Mouse (Mus musculus) MEL (cell line): Measurements from ENCODE around the gene Cpm. TPM values are rescaled to one million over a fixed set of nuclear protein-coding genes. Genes with fewer than 3 reads are reported as not detected.

Source experiments
- DNase-seq: peaks from one replicate; pipeline ENCODE4 v3.0.0; 2011; ENCODE audit warnings: low read depth, low spot score
- H3K27ac ChIP-seq: 2 replicates; pipeline ENCODE4 v1.5.1; 2012; ENCODE audit warnings: low read depth, mild to moderate bottlenecking, control low read depth, low read length, moderate library complexity; ENCODE audit not compliant: control insufficient read depth
- H3K27me3 ChIP-seq, 2 experiments: fragments of 150-350 bp in 1 of 2; sonication (generic) in 1 of 2; 2 replicates each; pipeline ENCODE4 v1.6.1; 2012; ENCODE audit warnings: low read length in 2 of 2, mild to moderate bottlenecking in 2 of 2, improper control_type of control experiment in 1 of 2, moderate library complexity in 1 of 2; ENCODE audit not compliant: insufficient read depth in 2 of 2, control insufficient read depth in 1 of 2
- H3K36me3 ChIP-seq, 2 experiments: 2 replicates each; pipeline ENCODE4 v1.6.1; 2012 to 2014; ENCODE audit warnings: low read length in 2 of 2, improper control_type of control experiment in 1 of 2, inconsistent platforms in 1 of 2, mild to moderate bottlenecking in 1 of 2; ENCODE audit not compliant: insufficient read depth in 2 of 2, control insufficient read depth in 1 of 2
- H3K4me1 ChIP-seq, 2 experiments: fragments of 150-350 bp in 1 of 2; sonication (generic) in 1 of 2; 2 replicates each; pipeline ENCODE4 v1.6.1; 2012; ENCODE audit warnings: low read length in 2 of 2, improper control_type of control experiment in 1 of 2, mild to moderate bottlenecking in 1 of 2; ENCODE audit not compliant: insufficient read depth in 2 of 2, control insufficient read depth in 1 of 2
- H3K4me3 ChIP-seq, 2 experiments: fragments of 150-350 bp in 1 of 2; sonication (generic) in 1 of 2; 2 replicates each; pipeline ENCODE4 v1.5.1; 2012; ENCODE audit warnings: low read depth in 2 of 2, low read length in 2 of 2, mild to moderate bottlenecking in 2 of 2, moderate library complexity in 2 of 2, control low read depth in 1 of 2, improper control_type of control experiment in 1 of 2; ENCODE audit not compliant: control insufficient read depth in 1 of 2, insufficient read depth in 1 of 2
- H3K79me2 ChIP-seq: 2 replicates; pipeline ENCODE4 v1.6.1; 2012; ENCODE audit warnings: mild to moderate bottlenecking, low read length, moderate library complexity; ENCODE audit not compliant: control insufficient read depth, poor library complexity, insufficient read depth
- H3K9ac ChIP-seq: 2 replicates; pipeline ENCODE4 v1.6.1; 2012; ENCODE audit warnings: low read depth, mild to moderate bottlenecking, control low read depth, low read length, moderate library complexity; ENCODE audit not compliant: control insufficient read depth, poor library complexity, severe bottlenecking
- H3K9me3 ChIP-seq: fragments of 150-350 bp; sonication (generic); replicated peaks from 2 replicates; pipeline ENCODE4 v1.6.1; 2012; ENCODE audit warnings: mild to moderate bottlenecking, low read length, improper control_type of control experiment, moderate library complexity; ENCODE audit not compliant: insufficient read depth
- CHD1 ChIP-seq: IDR thresholded peaks from 2 replicates; pipeline ENCODE4 v1.6.1; 2012; ENCODE audit warnings: low read depth, mild to moderate bottlenecking, inconsistent platforms, low read length, improper control_type of control experiment
- CHD2 ChIP-seq: IDR thresholded peaks from 2 replicates; pipeline ENCODE4 v1.6.1; 2011; ENCODE audit warnings: low read length, improper control_type of control experiment
- CTCF ChIP-seq, 3 experiments: IDR thresholded peaks in 2 of 3; conservative IDR thresholded peaks in 1 of 3; 2 replicates each; pipeline ENCODE4 v1.5.1; 2011 to 2012; ENCODE audit warnings: low read length in 3 of 3, low read depth in 2 of 3, mild to moderate bottlenecking in 2 of 3, improper control_type of control experiment in 1 of 3, inconsistent platforms in 1 of 3, mixed read lengths in 1 of 3, moderate library complexity in 1 of 3; ENCODE audit not compliant: control insufficient read depth in 1 of 3, insufficient read depth in 1 of 3, poor library complexity in 1 of 3, severe bottlenecking in 1 of 3
- E2F4 ChIP-seq: IDR thresholded peaks from 2 replicates; pipeline ENCODE4 v1.6.1; 2011; ENCODE audit warnings: low read depth, low read length, improper control_type of control experiment, borderline replicate concordance
- EP300 ChIP-seq, 2 experiments: IDR thresholded peaks; 2 replicates each; pipeline ENCODE4 v1.6.1; 2011; ENCODE audit warnings: improper control_type of control experiment in 2 of 2, low read length in 2 of 2, low read depth in 1 of 2, mild to moderate bottlenecking in 1 of 2
- GATA1 ChIP-seq: IDR thresholded peaks from 2 replicates; pipeline ENCODE4 v1.6.1; 2011; ENCODE audit warnings: low read depth, low read length, improper control_type of control experiment
- HCFC1 ChIP-seq: IDR thresholded peaks from 2 replicates; pipeline ENCODE4 v1.6.1; 2012; ENCODE audit warnings: low read depth, mild to moderate bottlenecking, inconsistent platforms, low read length, improper control_type of control experiment, moderate library complexity
- JUND ChIP-seq: IDR thresholded peaks from 2 replicates; pipeline ENCODE4 v1.6.1; 2011; ENCODE audit warnings: low read depth, mild to moderate bottlenecking, improper control_type of control experiment, low read length
- KAT2A ChIP-seq: conservative IDR thresholded peaks from 2 replicates; pipeline ENCODE4 v1.6.1; 2012; ENCODE audit warnings: low read depth, low read length, improper control_type of control experiment, inconsistent platforms
- MAFK ChIP-seq: IDR thresholded peaks from 2 replicates; pipeline ENCODE4 v1.6.1; 2011; ENCODE audit warnings: low read depth, mild to moderate bottlenecking, low read length, improper control_type of control experiment, borderline replicate concordance
- MAZ ChIP-seq: IDR thresholded peaks from 2 replicates; pipeline ENCODE4 v1.6.1; 2012; ENCODE audit warnings: low read depth, mild to moderate bottlenecking, inconsistent platforms, low read length, improper control_type of control experiment
- MEF2A ChIP-seq: IDR thresholded peaks from 2 replicates; pipeline ENCODE4 v1.6.1; 2014; ENCODE audit warnings: low read depth, mild to moderate bottlenecking, inconsistent platforms, low read length, improper control_type of control experiment; ENCODE audit not compliant: poor library complexity, insufficient replicate concordance, severe bottlenecking; ENCODE audit errors: extremely low read depth
- SMC3 ChIP-seq: IDR thresholded peaks from 2 replicates; pipeline ENCODE4 v1.6.1; 2011; ENCODE audit warnings: low read depth, low read length, improper control_type of control experiment
- UBTF ChIP-seq: IDR thresholded peaks from 2 replicates; pipeline ENCODE4 v1.6.1; 2012; ENCODE audit warnings: low read depth, mild to moderate bottlenecking, inconsistent platforms, low read length, improper control_type of control experiment, moderate library complexity, borderline replicate concordance; ENCODE audit not compliant: insufficient read depth
- USF2 ChIP-seq, 2 experiments: IDR thresholded peaks; 2 replicates each; pipeline ENCODE4 v1.6.1; 2011 to 2012; ENCODE audit warnings: improper control_type of control experiment in 2 of 2, low read length in 2 of 2, borderline replicate concordance in 1 of 2, inconsistent platforms in 1 of 2, low read depth in 1 of 2, mild to moderate bottlenecking in 1 of 2; ENCODE audit not compliant: insufficient read depth in 1 of 2
- ZMIZ1 ChIP-seq: IDR thresholded peaks from 2 replicates; pipeline ENCODE4 v1.6.1; 2012; ENCODE audit warnings: low read depth, mild to moderate bottlenecking, inconsistent platforms, low read length, improper control_type of control experiment, moderate library complexity
- polyA plus RNA-seq, 2 experiments: library from polyadenylated mRNA; stranded (reverse) in 1 of 2; unstranded in 1 of 2; fragments of >175 nt in 1 of 2; fragments of >200 nt in 1 of 2; gene quantifications; 2 replicates each; pipeline versions ENCODE4 v1.2.1 to v1.2.4; 2012; ENCODE audit warnings: low replicate concordance in 2 of 2, low read depth in 1 of 2; ENCODE audit not compliant: insufficient read length in 2 of 2, insufficient read depth in 1 of 2, missing spikeins in 1 of 2
- total RNA-seq: library from RNA; depleted of rRNA; stranded (reverse); fragments of 300-350 nt; gene quantifications from 2 replicates; pipeline ENCODE4 v1.2.3, GENCODE M21; 2012; rRNA removed

Gene Cpm
- total RNA-seq (0.04 TPM in 1 of 2 replicates, not detected in the other), polyA plus RNA-seq (under 1 TPM in 1 of 2 experiments, not detected in 1; 0.40 TPM)

DNA sequence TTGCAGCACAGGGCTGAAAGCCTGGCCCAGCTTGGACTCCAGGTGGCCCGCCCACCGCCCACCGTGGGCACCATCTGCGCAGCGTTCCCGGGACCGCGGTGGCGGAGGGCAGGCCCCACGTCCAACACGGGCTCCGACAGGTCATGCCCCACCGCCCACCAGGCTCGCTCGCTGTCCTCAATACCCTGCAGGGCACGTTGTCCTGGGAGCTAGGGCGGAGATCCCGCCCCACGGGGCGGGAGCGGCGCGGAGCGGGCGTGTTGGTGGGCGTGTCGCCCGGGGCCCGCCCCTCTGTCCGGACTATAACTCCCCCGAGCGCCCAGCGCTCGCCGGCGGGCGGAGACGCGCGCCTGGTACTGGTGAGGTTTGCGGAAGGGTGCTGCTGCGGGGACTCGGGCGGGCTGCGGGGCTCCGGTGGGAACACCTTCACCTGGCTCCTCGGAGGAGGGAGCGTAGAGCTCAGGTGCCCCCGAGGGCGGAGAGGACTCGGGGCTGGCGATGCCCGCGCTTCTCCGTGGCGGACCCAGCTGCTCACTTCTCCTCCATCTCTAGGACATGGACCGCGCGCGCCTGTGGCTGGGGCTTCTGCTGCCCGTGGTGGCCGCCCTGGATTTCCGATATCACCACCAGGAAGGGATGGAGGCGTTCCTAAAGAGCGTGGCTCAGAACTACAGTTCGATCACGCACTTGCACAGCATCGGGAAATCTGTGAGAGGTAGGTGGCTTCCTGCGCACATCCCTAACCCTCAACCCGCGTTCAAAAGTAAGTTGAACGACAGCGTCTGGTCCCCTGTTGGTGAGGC is at the start of gene Cpm:
Gene Cpm, plus strand, starts transcription at position 332 of the 803 bp plus-strand sequence.
- H3K9me3 ChIP-seq = no peaks in the 10 kb centered on the region
- no peaks in the 10 kb centered on the region for H3K4me1 ChIP-seq
- no peaks in the 10 kb centered on the region for H3K36me3 ChIP-seq
- DNase-seq = no peak
- H3K27me3 ChIP-seq = no peaks in the 10 kb centered on the region
- no peaks in the 10 kb centered on the region for H3K79me2 ChIP-seq
- TF ChIP-seq ZMIZ1 (no peak), E2F4 (no peak), HCFC1 (no peak), MAFK (no peak), SMC3 (no peak)
- no peak within 1 kb of the TSS for H3K9ac ChIP-seq
- no peak within 1 kb of the TSS for H3K4me3 ChIP-seq
- no peak within 1 kb of the TSS for H3K27ac ChIP-seq

DNA sequence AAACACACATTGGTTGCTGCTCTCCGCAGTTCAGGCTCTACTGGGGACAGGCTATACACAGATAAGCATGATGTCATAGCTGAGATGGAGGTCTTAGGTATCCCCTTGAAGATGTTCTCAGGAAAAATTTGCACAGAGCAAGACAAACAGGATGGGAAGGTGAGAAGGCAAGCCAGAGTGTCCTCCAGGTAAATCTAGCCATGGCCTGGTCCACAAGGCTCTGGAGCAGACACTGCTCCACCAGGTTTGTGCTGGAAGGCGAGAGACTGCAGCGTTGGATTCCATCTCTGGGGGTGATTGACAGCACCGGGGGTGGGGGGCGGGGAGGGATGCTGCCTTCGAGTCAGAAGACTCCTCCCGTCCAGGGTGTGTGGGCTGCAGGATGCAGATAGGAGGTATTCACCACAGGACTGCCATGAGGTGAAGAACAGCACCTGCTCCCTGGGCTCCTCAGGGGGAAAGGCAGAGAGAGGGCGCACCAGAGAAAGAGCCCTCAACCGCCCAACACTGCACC is 49.5 kb upstream of the Cpm start:
- no peak overlapping the region for H3K9ac ChIP-seq
- H3K4me1 ChIP-seq = no peaks in the 10 kb centered on the region
- H3K36me3 ChIP-seq = no peaks in the 10 kb centered on the region
- no peaks in the 10 kb centered on the region for H3K79me2 ChIP-seq
- TF ChIP-seq MEF2A (no peak), MAZ (no peak), MAFK (no peak), UBTF (no peak), GATA1 (no peak), EP300 (IDR thresholded peaks at IDR 0.05; ENCODE audit: low read depth in 1 of 2, low read length in 2 of 2) (no peak), JUND (no peak), CTCF (IDR thresholded peaks at IDR 0.05 in 2 of 3, conservative IDR thresholded peaks at IDR 0.05 in 1 of 3; ENCODE audit: control insufficient read depth in 1 of 3, insufficient read depth in 1 of 3, low read depth in 2 of 3, low read length in 3 of 3, poor library complexity in 1 of 3, severe bottlenecking in 1 of 3) (no peak), USF2 (IDR thresholded peaks at IDR 0.05; ENCODE audit: borderline replicate concordance in 1 of 2, insufficient read depth in 1 of 2, low read depth in 1 of 2, low read length in 2 of 2) (no peak), CHD2 (no peak), KAT2A (no peak), CHD1 (no peak)
- TF ChIP-seq, all 39 proteins: peak for 0
- Histone ChIP-seq H3K27me3 (no peaks in the 10 kb centered on the region), H3K27ac (no peak overlapping the region), H3K9me3 (no peaks in the 10 kb centered on the region), H3K4me3 (no peak overlapping the region)
- no peak for DNase-seq
